Mouse (Mus musculus) CH12.LX (cell line): ENCODE measurements around the gene Ttc30b. TPM values are rescaled to one million over a fixed set of nuclear protein-coding genes. Genes with fewer than 3 reads are reported as not detected.
"Not testable (repeated sequence)": the region's sequence is repeated elsewhere in the genome, so short reads cannot be mapped to it uniquely, and the experiment has no call there.

ENCODE experiments used
- DNase-seq: peaks from one replicate; pipeline ENCODE4 v3.0.0-alpha.2; 2013; ENCODE audit errors: extremely low read depth
- H3K27ac ChIP-seq: 2 replicates; pipeline ENCODE4 v1.5.1; 2012; ENCODE audit warnings: low read depth, mild to moderate bottlenecking, control low read depth, moderate library complexity; ENCODE audit not compliant: insufficient read depth
- H3K27me3 ChIP-seq: replicated peaks from 2 replicates; pipeline ENCODE3; 2012; ENCODE audit warnings: inconsistent platforms
- H3K36me3 ChIP-seq, 2 experiments: replicated peaks in 1 of 2; 2 replicates each; pipeline versions ENCODE3 to v1.6.1; 2012; ENCODE audit warnings: inconsistent platforms in 1 of 2, low read length in 1 of 2, mild to moderate bottlenecking in 1 of 2, mixed read lengths in 1 of 2, moderate library complexity in 1 of 2; ENCODE audit not compliant: control insufficient read depth in 1 of 2, insufficient read depth in 1 of 2
- H3K4me1 ChIP-seq, 2 experiments: 2 replicates each; pipeline ENCODE4 v1.6.1; 2012; ENCODE audit warnings: inconsistent platforms in 1 of 2, moderate library complexity in 1 of 2; ENCODE audit not compliant: insufficient read depth in 2 of 2, control insufficient read depth in 1 of 2
- H3K4me2 ChIP-seq: 2 replicates; pipeline ENCODE4 v1.6.1; 2012; ENCODE audit warnings: low read depth, mild to moderate bottlenecking, control low read depth; ENCODE audit not compliant: poor library complexity, insufficient read depth, severe bottlenecking
- H3K4me3 ChIP-seq, 3 experiments: fragments of 150-350 bp in 1 of 3; sonication (generic) in 1 of 3; replicated peaks in 1 of 3; 2 replicates each; pipeline versions ENCODE3 to v1.5.1; 2011 to 2012; ENCODE audit warnings: low read depth in 2 of 3, low read length in 2 of 3, mild to moderate bottlenecking in 2 of 3, moderate library complexity in 2 of 3, control low read depth in 1 of 3, improper control_type of control experiment in 1 of 3, inconsistent platforms in 1 of 3, mixed read lengths in 1 of 3; ENCODE audit not compliant: poor library complexity in 1 of 3
- H3K79me2 ChIP-seq: replicated peaks from 2 replicates; pipeline ENCODE4 v1.6.1; 2012; ENCODE audit warnings: mild to moderate bottlenecking, moderate library complexity; ENCODE audit not compliant: control insufficient read depth, poor library complexity, insufficient read depth, severe bottlenecking; ENCODE audit errors: extremely low read depth
- H3K9ac ChIP-seq: 2 replicates; pipeline ENCODE4 v1.6.1; 2012; ENCODE audit warnings: low read depth, mild to moderate bottlenecking, control low read depth, moderate library complexity; ENCODE audit not compliant: insufficient read depth
- H3K9me3 ChIP-seq: replicated peaks from 2 replicates; pipeline ENCODE3; 2012; ENCODE audit warnings: low read length, inconsistent platforms, mixed read lengths
- BHLHE40 ChIP-seq: IDR thresholded peaks from 2 replicates; pipeline ENCODE4 v1.6.1; 2011; ENCODE audit warnings: mild to moderate bottlenecking, low read depth, low read length, improper control_type of control experiment
- CHD2 ChIP-seq: IDR thresholded peaks from 2 replicates; pipeline ENCODE4 v1.6.1; 2011; ENCODE audit warnings: low read length, improper control_type of control experiment
- ELF1 ChIP-seq: IDR thresholded peaks from 2 replicates; pipeline ENCODE4 v1.6.1; 2014; ENCODE audit warnings: low read depth, mild to moderate bottlenecking, inconsistent platforms, low read length, improper control_type of control experiment
- GABPA ChIP-seq: IDR thresholded peaks from 2 replicates; pipeline ENCODE4 v1.6.1; 2012; ENCODE audit warnings: low read depth, low read length, improper control_type of control experiment, inconsistent platforms; ENCODE audit not compliant: insufficient replicate concordance
- JUND ChIP-seq: conservative IDR thresholded peaks from 2 replicates; pipeline ENCODE4 v1.6.1; 2011; ENCODE audit warnings: low read depth, low read length, improper control_type of control experiment
- POLR2A ChIP-seq: IDR thresholded peaks from 2 replicates; pipeline ENCODE4 v1.6.1; 2011; ENCODE audit warnings: low read depth, mild to moderate bottlenecking, improper control_type of control experiment, low read length
- RCOR1 ChIP-seq: conservative IDR thresholded peaks from 2 replicates; pipeline ENCODE4 v1.6.1; 2012; ENCODE audit warnings: low read depth, mild to moderate bottlenecking, inconsistent platforms, low read length, improper control_type of control experiment
- UBTF ChIP-seq: IDR thresholded peaks from 2 replicates; pipeline ENCODE4 v1.6.1; 2012; ENCODE audit warnings: low read depth, mild to moderate bottlenecking, inconsistent platforms, low read length, improper control_type of control experiment, moderate library complexity
- ZNF384 ChIP-seq: IDR thresholded peaks from 2 replicates; pipeline ENCODE4 v1.6.1; 2012; ENCODE audit warnings: low read depth, low read length, improper control_type of control experiment, inconsistent platforms
- dilution Hi-C: fragments of 300-500 bp; cut with MboI; formaldehyde crosslinking; loops from 2 replicates; pipeline ENCODE4 v1.14.3; 2020; ENCODE audit warnings: low sequenced_read_pairs; ENCODE audit not compliant: extremely low pct_unique_long_range_greater_than_20kb, extremely low pct_ligation_motif_present
- in situ Hi-C: fragments of 300-500 bp; cut with MboI; formaldehyde crosslinking; loops from 3 replicates; pipeline ENCODE4 v1.14.3; 2019; ENCODE audit warnings: low sequenced_read_pairs, low pct_ligation_motif_present, low pct_unique_long_range_greater_than_20kb, mixed read lengths
- polyA plus RNA-seq: library from polyadenylated mRNA; unstranded; fragments of >175 nt; gene quantifications from 2 replicates; pipeline ENCODE4 v1.2.1, GENCODE M21; 2012; ENCODE audit warnings: low read depth; ENCODE audit not compliant: insufficient read length
- total RNA-seq, 2 experiments: library from RNA; depleted of rRNA; stranded (reverse); fragments of 300-350 nt in 1 of 2; fragments of >200 nt in 1 of 2; gene quantifications; 2 replicates each; pipeline ENCODE4 v1.2.3; 2012 to 2014

The Ttc30b gene
- total and polyA plus RNA-seq, 3 experiments = 0.59 to 2.6 (median 1.5) TPM

DNA sequence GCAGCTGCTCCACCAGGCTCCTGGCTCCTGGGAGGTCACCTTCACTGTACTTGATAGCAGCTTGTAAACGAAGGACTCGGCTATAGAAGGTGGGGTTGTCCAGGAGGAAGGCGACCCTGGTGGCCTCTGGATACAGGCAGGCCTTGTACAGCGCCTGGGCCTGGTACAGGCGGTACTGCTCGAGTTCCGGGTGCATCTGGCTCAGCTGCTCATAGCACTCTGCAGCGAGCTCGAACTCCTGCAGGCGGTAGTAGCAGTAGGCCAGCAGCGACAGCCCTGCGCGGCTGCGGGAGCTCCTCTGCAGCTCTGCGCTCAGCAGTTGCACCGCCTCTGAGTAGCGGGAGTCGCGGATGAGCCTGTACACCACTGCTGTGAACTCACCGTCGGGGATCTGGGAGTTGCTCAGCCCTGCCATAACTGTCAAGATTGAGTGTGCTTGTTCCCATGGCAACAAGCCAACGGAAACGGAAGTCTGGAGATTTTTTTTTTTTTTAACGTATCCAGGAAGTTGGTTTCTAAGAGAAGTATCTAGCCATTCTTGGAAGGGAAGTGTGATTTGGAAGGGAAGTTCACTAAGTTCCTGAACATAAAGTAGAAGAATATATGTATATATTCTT lies 39.5 kb upstream of the Ttc30b start, which contains the start of gene Ttc30a2:
Gene Ttc30a2, minus strand, starts transcription at position 419 of the 617 bp plus-strand sequence.
- TF ChIP-seq ZNF384 = peak; percentile 40; the same call in 1 of the 2 replicates
- TF ChIP-seq, all 38 proteins: peak for 1; not testable (repeated sequence) for 37
- H3K79me2 ChIP-seq, H3K36me3 ChIP-seq, DNase-seq, H3K9me3 ChIP-seq, H3K27me3 ChIP-seq, H3K4me1 ChIP-seq, H3K4me3 ChIP-seq, H3K27ac ChIP-seq, in situ Hi-C loops, H3K4me2 ChIP-seq, dilution Hi-C loops, H3K9ac ChIP-seq: not testable (repeated sequence)

DNA sequence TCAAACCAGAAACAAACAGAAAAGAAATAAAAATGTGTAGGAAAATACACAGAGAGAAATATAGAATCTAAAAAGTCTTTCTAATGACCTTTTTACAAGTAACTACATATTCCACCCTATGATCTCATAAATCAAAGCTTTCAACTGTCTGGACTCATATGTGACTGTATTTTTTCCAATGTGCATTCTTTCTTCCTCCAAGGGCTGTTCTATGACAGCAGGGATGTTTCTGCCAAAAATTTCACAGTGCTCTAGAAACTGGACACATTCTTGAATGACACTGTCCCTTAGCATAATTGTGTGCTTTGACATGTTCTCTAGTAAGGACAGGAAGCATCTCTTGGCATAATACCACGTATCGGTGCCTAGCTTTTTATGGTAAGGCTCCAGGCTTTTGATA lies 37.7 kb upstream of the Ttc30b start:
- H3K79me2 ChIP-seq, H3K27ac ChIP-seq, dilution Hi-C loops, H3K4me3 ChIP-seq, H3K9ac ChIP-seq, DNase-seq, H3K4me1 ChIP-seq, in situ Hi-C loops, H3K4me2 ChIP-seq, H3K9me3 ChIP-seq, H3K27me3 ChIP-seq, H3K36me3 ChIP-seq: not testable (repeated sequence)

DNA sequence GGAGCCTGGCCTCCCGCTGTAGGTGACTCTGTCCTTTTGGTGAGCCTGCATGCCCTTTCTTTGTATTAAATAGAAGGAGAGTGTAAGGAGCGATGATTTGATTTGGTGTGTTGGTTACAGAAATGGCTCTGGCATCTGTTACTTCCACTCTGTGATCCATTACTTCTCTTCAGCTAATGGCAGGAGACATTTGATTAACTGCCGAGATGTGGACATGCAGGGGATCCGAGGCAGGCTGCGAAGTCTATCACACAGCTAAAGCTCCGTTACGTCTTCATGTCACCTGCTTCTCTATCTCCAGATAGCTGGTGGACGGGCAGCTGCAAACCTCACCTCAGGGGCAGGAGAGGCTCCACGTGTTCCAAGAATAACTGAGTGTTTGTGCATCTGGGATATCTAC lies 35.7 kb upstream of the Ttc30b start:
- TF ChIP-seq BHLHE40 (no peak), ELF1 (no peak), RCOR1 (no peak), POLR2A (no peak), GABPA (no peak), CHD2 (no peak), UBTF (no peak), JUND (no peak)
- Histone ChIP-seq H3K4me1 (no peaks in the 10 kb centered on the region), H3K4me3 (no peak overlapping the region), H3K9me3 (no peaks in the 10 kb centered on the region), H3K79me2 (no peaks in the 10 kb centered on the region), H3K36me3 (no peaks in the 10 kb centered on the region), H3K27ac (no peak overlapping the region), H3K9ac (no peak overlapping the region), H3K27me3 (no peaks in the 10 kb centered on the region), H3K4me2 (no peak overlapping the region)
- no peak for DNase-seq
- in situ Hi-C loops = no loop called here
- dilution Hi-C loops = no loop called here
